Mouse (Mus musculus) left cerebral cortex, adult 9 months (tissue): Measurements from ENCODE around the gene Ocln.

Experiments
- DNase-seq, 2 experiments: peaks; one replicate each; pipeline ENCODE4 v3.0.0; 2022; ENCODE audit warnings: low spot score in 2 of 2

Gene Ocln

GRCm38 (mm10) chr13:100552369-100553041 lies at the start of gene Ocln:
Gene Ocln (minus strand): TSS chr13:100552718.
- no peak for DNase-seq

- DNase-seq, result no peak
These were observed 48.5 kb upstream of the Ocln start for GRCm38 (mm10) chr13:100601034-100601433.

- no peak for DNase-seq
These were observed 47.8 kb upstream of the Ocln start for GRCm38 (mm10) chr13:100600317-100600716.

GRCm38 (mm10) chr13:100597284-100597683 lies 44.8 kb upstream of the Ocln start:
- no peak for DNase-seq

- DNase-seq, result no peak
These were observed 43.0 kb upstream of the Ocln start for GRCm38 (mm10) chr13:100595552-100595885.

- DNase-seq, result no peak
These were observed 42.5 kb upstream of the Ocln start for GRCm38 (mm10) chr13:100594838-100595551.

- peak in 1 of 2 experiments; percentile 68 for DNase-seq
These were observed 41.7 kb upstream of the Ocln start for GRCm38 (mm10) chr13:100594041-100594792.

GRCm38 (mm10) chr13:100588646-100589045 lies 36.1 kb upstream of the Ocln start:
- DNase-seq, result no peak

- no peak for DNase-seq
These were observed 29.6 kb upstream of the Ocln start for GRCm38 (mm10) chr13:100582144-100582543.

- DNase-seq, result no peak
These were observed 29.2 kb upstream of the Ocln start for GRCm38 (mm10) chr13:100581701-100582100.

GRCm38 (mm10) chr13:100579951-100580350 lies 27.4 kb upstream of the Ocln start:
- no peak for DNase-seq

- no peak for DNase-seq
These were observed 26.7 kb upstream of the Ocln start for GRCm38 (mm10) chr13:100579220-100579619.

GRCm38 (mm10) chr13:100575950-100576349 lies 23.4 kb upstream of the Ocln start:
- DNase-seq, result no peak

- DNase-seq, result no peak
These were observed 18.2 kb upstream of the Ocln start for GRCm38 (mm10) chr13:100570713-100571112.

GRCm38 (mm10) chr13:100568359-100568758 lies 15.8 kb upstream of the Ocln start:
- no peak for DNase-seq

- DNase-seq, result no peak
These were observed 6.9 kb upstream of the Ocln start for GRCm38 (mm10) chr13:100559449-100559848.

- no peak for DNase-seq
These were observed 4.5 kb upstream of the Ocln start for GRCm38 (mm10) chr13:100557011-100557410.

GRCm38 (mm10) chr13:100553042-100553437 lies 522 bp upstream of the Ocln start:
- DNase-seq, result no peak

GRCm38 (mm10) chr13:100552009-100552368 lies 529 bp downstream of the Ocln start:
- DNase-seq, result no peak

- DNase-seq, result no peak
These were observed 1.0 kb downstream of the Ocln start for GRCm38 (mm10) chr13:100551371-100552008.

- no peak for DNase-seq
These were observed 5.2 kb downstream of the Ocln start for GRCm38 (mm10) chr13:100547269-100547668.

GRCm38 (mm10) chr13:100545510-100545909 lies 7.0 kb downstream of the Ocln start:
- no peak for DNase-seq
